Mouse (Mus musculus) layer of hippocampus, postnatal 25 days (tissue): ENCODE measurements around the gene Cep170b. TPM values are rescaled to one million over a fixed set of nuclear protein-coding genes. Genes with fewer than 3 reads are reported as not detected.

Source experiments
- DNase-seq, 2 experiments: peaks; one replicate each; pipeline ENCODE4 v3.0.0; 2022; ENCODE audit warnings: mixed read lengths in 2 of 2, low spot score in 1 of 2; ENCODE audit errors: extremely low spot score in 1 of 2
- total RNA-seq, 2 experiments: library from RNA; stranded (reverse); gene quantifications; 2 replicates each; pipeline ENCODE4 v1.2.3; 2021

Gene Cep170b
- total RNA-seq, 2 experiments from 2014 or later: 180 to 192 TPM

DNA sequence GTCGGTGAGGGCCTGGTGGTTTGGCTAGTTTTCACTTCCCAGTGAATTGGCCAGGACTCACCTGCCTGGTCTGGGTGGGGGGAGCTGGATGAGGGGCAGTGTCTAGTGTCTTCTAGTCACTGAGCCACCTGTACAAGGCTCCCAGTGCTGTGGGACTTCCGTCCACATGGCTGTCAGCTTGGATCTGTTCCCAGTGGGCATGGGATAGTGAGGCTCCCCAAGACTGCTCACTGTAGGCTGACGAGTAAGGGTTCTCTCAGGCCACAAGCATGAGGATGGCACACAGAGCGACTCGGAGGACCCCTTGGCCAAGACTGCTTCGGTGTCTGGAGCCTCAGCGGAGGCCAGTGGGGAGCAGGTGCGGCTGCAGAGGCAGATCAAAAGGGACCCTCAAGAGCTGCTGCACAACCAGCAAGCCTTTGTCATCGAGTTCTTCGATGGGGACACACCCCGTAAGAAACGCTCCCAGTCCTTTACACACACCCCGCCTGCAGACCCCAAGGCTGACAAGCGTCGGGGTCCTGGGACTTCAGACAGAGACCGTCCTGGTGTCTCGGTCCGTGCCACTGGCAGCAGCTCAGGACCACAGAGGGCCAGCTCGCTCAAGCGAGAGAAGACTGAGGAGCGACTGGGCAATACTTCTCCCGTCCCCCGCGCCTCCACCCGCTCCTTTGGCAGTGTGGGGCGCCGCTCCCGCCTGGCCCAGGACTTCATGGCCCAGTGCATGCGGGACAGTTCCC, 15.8 kb downstream of the Cep170b start:
- DNase-seq: no peak

GRCm38 (mm10) chr12:112736636-112736925, 16.3 kb downstream of the Cep170b start:
- DNase-seq: no peak

DNA sequence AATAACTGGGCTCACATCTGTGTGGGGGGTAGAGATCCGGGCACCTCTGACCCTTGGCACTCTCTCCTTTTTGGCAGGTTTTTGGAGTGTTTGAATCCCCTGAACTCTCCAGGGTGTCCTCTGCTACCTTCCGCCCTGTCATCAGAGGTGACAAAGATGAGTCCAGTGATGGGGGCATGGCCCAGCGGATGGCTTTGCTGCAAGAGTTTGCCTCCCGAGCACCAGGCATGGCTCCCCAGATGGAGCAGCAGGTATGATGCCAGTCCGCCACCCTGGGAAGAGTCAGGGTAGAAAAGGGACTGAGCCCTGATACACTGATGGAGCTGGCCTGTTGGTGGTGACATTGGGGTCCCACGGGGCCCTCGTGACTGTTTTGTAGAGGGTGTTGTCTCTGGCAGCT, 16.8 kb downstream of the Cep170b start:
- no peak for DNase-seq

DNA sequence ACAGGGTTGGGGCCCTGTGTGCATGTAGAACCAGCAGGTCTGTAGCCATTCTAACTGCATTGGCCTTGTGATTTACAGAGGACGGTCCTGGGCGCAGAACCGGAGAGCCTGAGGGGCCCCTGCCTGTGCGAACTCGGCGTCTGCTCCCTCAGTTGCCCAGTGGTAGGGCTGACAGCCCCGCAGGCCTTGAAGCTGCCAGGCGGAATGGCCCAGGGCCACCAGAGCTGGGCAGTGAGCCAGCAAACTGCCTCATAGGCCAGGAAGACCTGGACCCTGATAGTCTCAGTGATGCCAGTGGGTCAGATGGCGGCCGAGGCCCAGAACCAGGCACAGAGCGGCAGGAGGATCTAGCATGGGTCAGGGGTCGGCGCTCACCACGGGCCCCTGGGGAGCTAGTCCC, 17.5 kb downstream of the Cep170b start:
- DNase-seq: peak in 1 of 2 experiments; percentile 66

- no peak for DNase-seq
Measured at GRCm38 (mm10) chr12:112738281-112739022, 18.2 kb downstream of the Cep170b start.

DNA sequence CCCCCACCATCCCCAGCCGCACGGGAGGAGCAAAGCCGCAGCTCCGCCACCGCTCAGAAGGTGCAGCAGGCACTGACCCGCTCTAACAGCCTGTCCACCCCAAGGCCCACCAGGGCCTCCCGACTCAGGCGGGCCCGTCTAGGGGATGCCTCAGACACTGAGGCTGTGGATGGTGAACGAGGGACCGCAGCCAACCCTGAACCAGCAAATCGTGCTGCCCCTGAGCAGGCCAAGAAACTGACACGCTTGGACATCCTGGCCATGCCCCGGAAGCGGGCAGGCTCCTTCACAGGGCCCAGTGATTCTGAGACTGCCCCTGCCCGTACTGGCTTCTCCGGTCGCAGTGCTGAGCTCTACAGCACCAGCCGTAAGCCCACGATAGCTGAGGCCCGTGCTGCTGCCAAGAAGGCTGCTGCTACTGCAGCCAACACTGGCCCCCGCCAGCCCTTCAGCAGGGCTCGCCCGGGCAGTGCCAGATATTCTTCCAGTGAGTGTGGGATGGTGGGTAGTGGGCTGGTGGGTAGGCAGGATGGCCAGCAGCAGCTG, 18.8 kb downstream of the Cep170b start:
- no peak for DNase-seq

- no peak for DNase-seq
Measured at GRCm38 (mm10) chr12:112742768-112743167, 22.5 kb downstream of the Cep170b start.

- peak in 1 of 2 experiments; percentile 79 for DNase-seq
Measured at GRCm38 (mm10) chr12:112743168-112743975, 23.1 kb downstream of the Cep170b start.

DNA sequence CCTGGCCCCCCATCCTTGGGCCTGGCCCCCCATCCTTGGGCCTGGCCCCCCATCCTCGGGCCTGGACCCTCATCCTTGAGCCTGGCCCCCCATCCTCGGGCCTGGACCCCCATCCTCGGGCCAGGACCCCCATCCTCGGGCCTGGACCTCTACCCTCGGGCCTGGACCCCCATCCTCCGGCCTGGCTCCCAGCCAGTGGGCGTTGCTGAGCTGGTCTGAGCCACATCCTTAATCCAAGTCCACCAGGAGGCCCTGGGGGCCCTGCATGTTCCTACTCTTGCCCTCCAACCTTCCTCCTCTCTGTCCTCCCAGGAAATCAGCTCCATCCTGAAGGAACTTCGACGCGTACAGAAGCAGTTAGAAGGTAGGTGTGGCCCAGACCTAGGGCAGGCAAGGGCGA, 24.0 kb downstream of the Cep170b start:
- DNase-seq: no peak

DNA sequence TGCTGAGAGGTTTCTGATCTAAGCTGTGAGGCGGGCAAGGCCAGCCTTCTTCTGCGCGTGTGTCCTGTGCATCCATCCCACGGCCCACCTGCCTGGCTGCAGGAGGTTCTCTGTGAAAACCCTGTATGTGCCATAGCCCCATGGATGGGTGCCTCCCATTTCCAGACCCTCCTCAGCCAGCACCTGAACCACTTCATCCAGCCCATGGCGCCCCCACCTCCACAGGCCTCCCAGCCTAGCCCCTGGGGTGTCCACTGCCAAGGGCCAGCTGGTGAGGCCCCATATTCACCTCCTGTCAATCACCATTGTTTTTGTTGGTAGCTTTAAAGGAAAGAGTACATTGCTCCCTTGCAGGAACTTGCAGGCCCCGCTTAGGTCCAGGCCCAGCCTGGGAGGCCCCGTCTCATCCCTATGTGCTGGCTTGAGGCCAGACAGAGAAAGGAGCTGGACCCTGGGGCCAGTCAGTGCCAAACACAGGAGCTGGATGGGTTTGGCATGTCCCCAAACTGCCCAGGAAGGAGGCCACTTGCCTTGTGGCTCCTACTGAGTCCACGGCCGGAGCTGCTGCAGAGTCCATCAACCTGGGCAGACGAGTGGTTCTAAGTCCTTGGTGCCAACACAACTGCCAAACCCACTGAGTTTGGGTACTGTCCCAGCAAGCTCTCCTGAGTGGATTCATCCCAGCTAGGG, 24.8 kb downstream of the Cep170b start:
- DNase-seq: no peak

DNA sequence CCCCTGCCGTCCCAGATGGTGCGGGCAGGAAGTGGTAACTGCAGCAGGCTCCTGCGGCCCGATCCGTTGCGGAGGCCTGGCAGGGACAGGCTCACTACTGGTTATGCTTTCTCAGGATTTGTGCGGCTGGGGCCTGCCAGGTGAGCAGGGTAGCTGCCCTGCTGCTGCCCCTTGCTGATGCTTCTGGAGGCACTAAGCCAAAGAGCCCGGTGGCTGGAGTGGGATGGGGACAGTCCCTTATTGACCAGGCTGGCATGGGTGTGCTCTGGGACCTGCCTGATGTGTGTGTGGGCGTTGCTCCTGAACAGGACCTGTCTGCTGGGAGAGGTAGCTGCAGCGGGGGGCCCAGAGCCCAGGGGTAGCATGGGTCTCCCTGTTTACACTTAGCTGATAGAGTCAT, 25.5 kb downstream of the Cep170b start:
- DNase-seq: no peak

GRCm38 (mm10) chr12:112746461-112746807, 26.2 kb downstream of the Cep170b start:
- peak in 1 of 2 experiments; percentile 38 for DNase-seq

GRCm38 (mm10) chr12:112746808-112747605, 26.8 kb downstream of the Cep170b start:
- DNase-seq: no peak

GRCm38 (mm10) chr12:112747606-112747970, 27.3 kb downstream of the Cep170b start:
- no peak for DNase-seq

DNA sequence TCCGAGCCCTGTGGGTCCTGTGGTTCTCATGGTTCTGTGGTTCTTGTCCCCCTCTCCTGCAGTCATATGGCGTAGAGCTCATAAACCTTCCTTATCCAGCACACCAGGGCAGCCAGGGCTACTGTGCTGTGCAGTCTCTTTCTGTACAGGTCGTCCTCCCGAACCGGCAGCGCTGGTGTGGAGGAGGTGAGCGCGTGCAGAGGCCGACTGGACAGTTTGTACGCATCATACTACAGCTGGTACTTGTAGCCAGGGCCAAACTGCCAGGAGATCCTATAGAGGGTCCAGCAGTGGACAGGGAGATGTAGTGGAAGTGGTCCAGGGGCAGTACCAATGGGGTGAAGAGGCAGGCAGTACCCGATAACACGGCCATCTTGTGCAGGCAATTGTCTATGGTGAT, 30.7 kb downstream of the Cep170b start:
- no peak for DNase-seq

DNA sequence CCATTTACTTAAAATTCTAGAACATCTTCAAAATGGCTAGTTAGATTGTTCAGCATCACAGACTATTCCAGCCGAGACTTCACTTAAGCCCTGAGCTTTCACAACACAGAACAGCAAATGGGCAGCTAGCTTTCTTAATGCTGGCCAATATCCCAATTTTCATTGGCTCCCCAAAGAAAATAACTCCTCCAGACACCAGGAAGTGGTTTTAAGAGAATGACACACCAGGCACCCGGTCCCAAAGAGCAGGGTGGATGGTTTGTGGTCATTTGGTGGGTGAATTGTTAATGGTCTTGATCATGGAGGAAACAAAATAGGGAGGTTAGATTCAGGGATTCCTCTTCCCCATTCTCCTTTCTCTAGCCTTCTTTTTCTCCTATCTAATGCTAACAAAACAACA, 32.1 kb downstream of the Cep170b start:
- DNase-seq: no peak

DNA sequence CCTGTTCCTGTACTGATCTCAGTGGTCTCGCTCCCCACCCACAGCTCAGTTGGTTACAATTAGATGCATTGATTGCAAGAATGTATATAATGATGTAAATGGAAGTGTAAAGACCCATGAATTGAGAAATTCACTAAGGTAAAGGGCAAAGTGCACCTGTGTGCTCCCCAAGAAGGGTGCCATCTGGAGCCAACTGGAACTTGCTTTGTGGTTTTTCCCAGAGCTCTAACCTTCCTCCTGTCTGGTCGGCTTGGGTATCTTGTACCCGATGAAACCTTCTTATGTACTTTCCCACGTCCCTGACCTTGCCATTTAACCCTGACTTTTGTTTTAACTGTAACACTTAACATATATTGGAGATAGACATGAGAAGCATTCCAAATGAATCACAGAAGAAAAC, 35.6 kb downstream of the Cep170b start:
- DNase-seq: peak in 1 of 2 experiments; percentile 3

GRCm38 (mm10) chr12:112757896-112758295, 37.6 kb downstream of the Cep170b start:
- no peak for DNase-seq

- DNase-seq: no peak
Measured at GRCm38 (mm10) chr12:112759471-112759870, 39.2 kb downstream of the Cep170b start.
